Mouse (Mus musculus) gastrocnemius, postnatal 10 days (tissue): Measurements from ENCODE around the gene Poc5. TPM values are rescaled to one million over a fixed set of nuclear protein-coding genes. Genes with fewer than 3 reads are reported as not detected.

Experiments
- DNase-seq: peaks from one replicate; pipeline ENCODE4 v3.0.0; 2021; ENCODE audit warnings: mixed read lengths
- long read RNA-seq, 2 experiments: library from polyadenylated mRNA; stranded (forward); transcript quantifications; one replicate each; pipeline ENCODE4 v2.0.0; 2021
- total RNA-seq, 2 experiments: library from RNA; stranded (reverse); gene quantifications; 2 replicates each; pipeline ENCODE4 v1.2.3; 2021

Gene Poc5
- 10 to 100 TPM in 1 of 2 experiments, 1 to 10 TPM in 1; 7.4 to 10.8 TPM for total RNA-seq
- long read RNA-seq, experiment 1, full-length matches to known transcripts: 15 of 16 reads
- long read RNA-seq, experiment 1, partial matches to known transcripts: 0 of 16 reads
- long read RNA-seq, experiment 1, other reads (novel, unspliced or antisense): 1 of 16 reads
- long read RNA-seq, experiment 2, full-length matches to known transcripts: 9 of 12 reads
- long read RNA-seq, experiment 2, partial matches to known transcripts: 0 of 12 reads
- long read RNA-seq, experiment 2, other reads (novel, unspliced or antisense): 3 of 12 reads

GRCm38 (mm10) chr13:96388042-96388888 lies at the start of gene Poc5:
TSS of gene Poc5 (plus strand) at chr13:96388294.
- peak; percentile 94 for DNase-seq

- DNase-seq: no peak
These were observed 46.6 kb upstream of the Poc5 start for GRCm38 (mm10) chr13:96341461-96341860.

GRCm38 (mm10) chr13:96344778-96345177 lies 43.3 kb upstream of the Poc5 start:
- no peak for DNase-seq

GRCm38 (mm10) chr13:96346581-96346980 lies 41.5 kb upstream of the Poc5 start:
- DNase-seq: no peak

- DNase-seq: no peak
These were observed 37.9 kb upstream of the Poc5 start for GRCm38 (mm10) chr13:96350207-96350606.

GRCm38 (mm10) chr13:96351264-96351663 lies 36.8 kb upstream of the Poc5 start:
- no peak for DNase-seq

- DNase-seq: no peak
These were observed 12.6 kb upstream of the Poc5 start for GRCm38 (mm10) chr13:96375519-96375918.

- DNase-seq: peak; percentile 54
These were observed 11.2 kb upstream of the Poc5 start for GRCm38 (mm10) chr13:96376871-96377270.

GRCm38 (mm10) chr13:96377883-96378282 lies 10.2 kb upstream of the Poc5 start:
- DNase-seq: no peak

- DNase-seq: no peak
These were observed 1.2 kb downstream of the Poc5 start for GRCm38 (mm10) chr13:96389301-96389700.

GRCm38 (mm10) chr13:96401251-96401650 lies 13.2 kb downstream of the Poc5 start:
- no peak for DNase-seq

GRCm38 (mm10) chr13:96405518-96405917 lies 17.4 kb downstream of the Poc5 start:
- no peak for DNase-seq

- DNase-seq: peak; percentile 15
These were observed 18.9 kb downstream of the Poc5 start for GRCm38 (mm10) chr13:96407040-96407439.

- no peak for DNase-seq
These were observed 20.7 kb downstream of the Poc5 start for GRCm38 (mm10) chr13:96408786-96409185.

- no peak for DNase-seq
These were observed 26.3 kb downstream of the Poc5 start for GRCm38 (mm10) chr13:96414384-96414783.

GRCm38 (mm10) chr13:96416380-96416779 lies 28.3 kb downstream of the Poc5 start:
- DNase-seq: no peak

GRCm38 (mm10) chr13:96417261-96417813 lies 29.2 kb downstream of the Poc5 start:
- DNase-seq: no peak

GRCm38 (mm10) chr13:96418487-96418886 lies 30.4 kb downstream of the Poc5 start:
- DNase-seq: no peak

GRCm38 (mm10) chr13:96421230-96421629 lies 33.1 kb downstream of the Poc5 start:
- DNase-seq: no peak

- no peak for DNase-seq
These were observed 36.6 kb downstream of the Poc5 start for GRCm38 (mm10) chr13:96424496-96425274.

- no peak for DNase-seq
These were observed 38.0 kb downstream of the Poc5 start for GRCm38 (mm10) chr13:96426044-96426443.

GRCm38 (mm10) chr13:96428531-96428930 lies 40.4 kb downstream of the Poc5 start:
- DNase-seq: no peak
